Mouse (Mus musculus) urinary bladder, adult 2 months (tissue): ENCODE data around the gene Tmem190. TPM values are rescaled to one million over a fixed set of nuclear protein-coding genes. Genes with fewer than 3 reads are reported as not detected.
"Not testable (repeated sequence)": the region's sequence is repeated elsewhere in the genome, so short reads cannot be mapped to it uniquely, and the experiment has no call there.

Source experiments
- DNase-seq: peaks from one replicate; pipeline ENCODE4 v3.0.0; 2022; ENCODE audit warnings: low spot score
- polyA plus RNA-seq: library from polyadenylated mRNA; depleted of rRNA; stranded (reverse); fragments of >200 nt; gene quantifications from 2 replicates; pipeline ENCODE4 v1.2.3, GENCODE M21; 2012; rRNA removed

Gene Tmem190
- polyA plus RNA-seq, 1 experiment = not detected

- no peak for DNase-seq
Measured at GRCm38 (mm10) chr7:4813105-4813791, 30.5 kb downstream of the Tmem190 start.

GRCm38 (mm10) chr7:4816559-4816958, 33.8 kb downstream of the Tmem190 start:
- DNase-seq = no peak

GRCm38 (mm10) chr7:4820925-4821324, 38.2 kb downstream of the Tmem190 start:
- not testable (repeated sequence) for DNase-seq

- no peak for DNase-seq
Measured at GRCm38 (mm10) chr7:4821690-4822089, 39.0 kb downstream of the Tmem190 start.

- no peak for DNase-seq
Measured at GRCm38 (mm10) chr7:4822162-4822907, 39.6 kb downstream of the Tmem190 start.

- no peak for DNase-seq
Measured at GRCm38 (mm10) chr7:4825365-4825764, 42.6 kb downstream of the Tmem190 start.

- no peak for DNase-seq
Measured at GRCm38 (mm10) chr7:4830476-4830875, 47.7 kb downstream of the Tmem190 start.

Other genes starting within 250 kb of the Tmem190 start
- 0.74 and 0.78 TPM in 2 replicates for gene Syt5, start 235.4 kb upstream of the Tmem190 start, polyA plus RNA-seq
- not detected in 2 replicates for gene Ptprh, start 178.9 kb upstream of the Tmem190 start, polyA plus RNA-seq
- gene Tmem86b, start 151.5 kb upstream of the Tmem190 start, polyA plus RNA-seq = 15.5 and 19.2 TPM in 2 replicates
- 130 and 140 TPM in 2 replicates for gene Ppp6r1, start 123.9 kb upstream of the Tmem190 start, polyA plus RNA-seq
- gene Hspbp1, start 97.9 kb upstream of the Tmem190 start, polyA plus RNA-seq = 33.0 and 33.5 TPM in 2 replicates
- 10.1 and 12.8 TPM in 2 replicates for gene Brsk1, start 92.3 kb upstream of the Tmem190 start, polyA plus RNA-seq
- 0.99 and 1.1 TPM in 2 replicates for gene Tmem150b, start 57.7 kb upstream of the Tmem190 start, polyA plus RNA-seq
- 69.0 and 73.6 TPM in 2 replicates for gene Kmt5c, start 42.8 kb upstream of the Tmem190 start, polyA plus RNA-seq
- 40.5 and 61.3 TPM in 2 replicates for gene Cox6b2, start 29.8 kb upstream of the Tmem190 start, polyA plus RNA-seq
- 0.06 and 0.08 TPM in 2 replicates for gene Fam71e2, start 11.6 kb upstream of the Tmem190 start, polyA plus RNA-seq
- 0.61 and 0.62 TPM in 2 replicates for gene Il11, start 78 bp upstream of the Tmem190 start, polyA plus RNA-seq
- gene Tmem238, start 6.7 kb downstream of the Tmem190 start, polyA plus RNA-seq = 13.6 and 14.6 TPM in 2 replicates
- gene Rpl28, start 9.9 kb downstream of the Tmem190 start, polyA plus RNA-seq = 448 and 645 TPM in 2 replicates
- 115 and 129 TPM in 2 replicates for gene Ube2s, start 29.7 kb downstream of the Tmem190 start, polyA plus RNA-seq
- gene Shisa7, start 61.8 kb downstream of the Tmem190 start, polyA plus RNA-seq = 1.1 and 1.3 TPM in 2 replicates
- gene Isoc2b, start 87.3 kb downstream of the Tmem190 start, polyA plus RNA-seq = 16.3 and 19.4 TPM in 2 replicates
- gene Isoc2a, start 94.2 kb downstream of the Tmem190 start, polyA plus RNA-seq = 17.1 and 21.3 TPM in 2 replicates
- 0.15 and 0.22 TPM in 2 replicates for gene Gm36210, start 123.6 kb downstream of the Tmem190 start, polyA plus RNA-seq
- gene Zfp628, start 132.3 kb downstream of the Tmem190 start, polyA plus RNA-seq = 7.7 and 10.1 TPM in 2 replicates
- gene Nat14, start 139.1 kb downstream of the Tmem190 start, polyA plus RNA-seq = 10.6 and 14.1 TPM in 2 replicates
- gene Ssc5d, start 142.8 kb downstream of the Tmem190 start, polyA plus RNA-seq = 10.5 and 12.9 TPM in 2 replicates
- 0.29 and 0.46 TPM in 2 replicates for gene Sbk2, start 181.5 kb downstream of the Tmem190 start, polyA plus RNA-seq
- 0.25 and 0.44 TPM in 2 replicates for gene Sbk3, start 188.2 kb downstream of the Tmem190 start, polyA plus RNA-seq
- gene Zfp579, start 213.2 kb downstream of the Tmem190 start, polyA plus RNA-seq = 35.6 and 38.2 TPM in 2 replicates
- 25.1 and 25.4 TPM in 2 replicates for gene Zfp524, start 231.5 kb downstream of the Tmem190 start, polyA plus RNA-seq
- 19.5 and 22.8 TPM in 2 replicates for gene Fiz1, start 231.8 kb downstream of the Tmem190 start, polyA plus RNA-seq
- gene Gm44973, start 232.6 kb downstream of the Tmem190 start, polyA plus RNA-seq = 0.25 TPM in 1 of 2 replicates, not detected in the other
- 18.8 and 27.1 TPM in 2 replicates for gene Zfp865, start 237.4 kb downstream of the Tmem190 start, polyA plus RNA-seq
- gene Ccdc106, start 237.6 kb downstream of the Tmem190 start, polyA plus RNA-seq = 13.1 and 13.7 TPM in 2 replicates